Mouse (Mus musculus) G1E (cell line): Measurements from ENCODE around the gene Herpud1. TPM values are rescaled to one million over a fixed set of nuclear protein-coding genes. Genes with fewer than 3 reads are reported as not detected.
A peak's percentile ranks its signal among the peaks of the same experiment; 100 is the strongest.
"Not testable (repeated sequence)": the region's sequence is repeated elsewhere in the genome, so short reads cannot be mapped to it uniquely, and the experiment has no call there.

Source experiments
- ATAC-seq: 2 replicates; pipeline ENCODE4 v1.8.0; 2016; ENCODE audit warnings: mild to moderate bottlenecking; ENCODE audit not compliant: insufficient number of reproducible peaks, poor library complexity, low FRiP score, severe bottlenecking; ENCODE audit errors: extremely low read depth
- DNase-seq: peaks from one replicate; pipeline ENCODE4 v3.0.0; 2012; ENCODE audit warnings: low spot score
- H3K27me3 ChIP-seq: 2 replicates; pipeline ENCODE4 v1.6.1; 2012; ENCODE audit warnings: mild to moderate bottlenecking, low read length, inconsistent platforms; ENCODE audit not compliant: insufficient read depth
- H3K36me3 ChIP-seq: replicated peaks from 2 replicates; pipeline ENCODE3; 2012; ENCODE audit warnings: mild to moderate bottlenecking, inconsistent platforms
- H3K4me1 ChIP-seq: 2 replicates; pipeline ENCODE4 v1.6.1; 2012; ENCODE audit warnings: low read depth, low read length, inconsistent platforms, mixed read lengths; ENCODE audit not compliant: insufficient read depth
- H3K4me3 ChIP-seq: 2 replicates; pipeline ENCODE4 v1.5.1; 2012; ENCODE audit warnings: low read depth, mild to moderate bottlenecking, inconsistent platforms, low read length, moderate library complexity, mixed read lengths
- H3K9me3 ChIP-seq: replicated peaks from 2 replicates; pipeline ENCODE4 v1.6.1; 2012; ENCODE audit warnings: inconsistent platforms
- CTCF ChIP-seq: IDR thresholded peaks from 2 replicates; pipeline ENCODE4 v1.5.1; 2012; ENCODE audit warnings: low read depth, low read length, inconsistent platforms, mixed read lengths
- GATA1 ChIP-seq: IDR thresholded peaks from 2 replicates; pipeline ENCODE4 v1.6.1; 2012; ENCODE audit warnings: borderline replicate concordance, low read length, inconsistent platforms, mixed read lengths
- GATA2 ChIP-seq: IDR thresholded peaks from 2 replicates; pipeline ENCODE4 v1.6.1; 2012; ENCODE audit warnings: low read depth, low read length, inconsistent platforms, borderline replicate concordance
- POLR2AphosphoS5 ChIP-seq: IDR thresholded peaks from 2 replicates; pipeline ENCODE4 v1.6.1; 2012; ENCODE audit warnings: low read depth, low read length, inconsistent platforms; ENCODE audit not compliant: insufficient replicate concordance
- TAL1 ChIP-seq: conservative IDR thresholded peaks from 2 replicates; pipeline ENCODE4 v1.6.1; 2012; ENCODE audit warnings: low read depth, low read length, inconsistent platforms, mixed read lengths
- polyA plus RNA-seq: library from polyadenylated mRNA; stranded (reverse); fragments of >175 nt; gene quantifications from 2 replicates; pipeline ENCODE4 v1.2.3, GENCODE M21; 2012
- total RNA-seq, 2 experiments: library from RNA; stranded (forward) in 1 of 2; stranded (reverse) in 1 of 2; fragments of 200-1000 nt in 1 of 2; fragments of >200 nt in 1 of 2; fragmentation: Nextera tagmentation in 1 of 2; gene quantifications; 2 replicates each; pipeline ENCODE4 v1.2.3; 2014 to 2017

Gene Herpud1
- total and polyA plus RNA-seq, 3 experiments = 46.6 to 59.5 (median 54.7) TPM

DNA sequence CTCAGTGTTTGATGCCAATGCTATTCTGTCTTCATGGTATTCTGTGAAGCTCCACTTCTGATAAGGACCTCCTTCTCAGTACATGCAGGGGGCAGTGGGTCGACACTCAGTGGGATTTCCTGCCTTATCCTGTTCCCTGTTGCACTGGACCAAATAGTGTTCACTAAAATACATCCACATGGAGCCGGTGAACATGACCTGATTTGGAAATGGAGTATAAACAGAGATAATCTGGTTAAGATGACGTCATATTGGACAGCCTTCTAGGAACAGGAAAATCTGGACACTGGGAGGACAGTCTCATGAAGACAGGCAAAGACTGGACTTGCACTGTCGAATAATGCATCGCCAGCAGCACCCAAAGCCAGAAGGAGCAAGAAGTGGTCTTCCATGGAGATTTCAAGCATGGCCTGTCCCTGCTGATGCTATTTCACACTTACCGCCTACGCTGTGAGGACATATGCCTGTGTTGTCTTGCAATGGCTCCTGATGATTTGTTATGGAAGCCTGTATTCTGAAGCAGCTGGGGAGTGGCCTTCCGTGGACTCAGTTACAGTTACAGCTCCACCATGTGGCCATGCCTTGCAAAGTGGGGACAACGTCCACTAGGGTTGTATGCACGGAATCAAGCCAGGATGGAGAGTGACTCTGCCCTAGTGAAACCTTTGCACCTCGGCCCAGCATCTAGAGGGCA, 10.9 kb downstream of the Herpud1 start:
- no peak for DNase-seq
- H3K27me3 ChIP-seq = peaks cover 5% of the 10 kb centered on the region; the same call in 1 of the 2 replicates
- no peak overlapping the region for H3K4me3 ChIP-seq
- H3K4me1 ChIP-seq = 0 out of 2 replicates have a peak, but pooled peaks cover 4% of the 10 kb centered on the region
- peaks cover 70% of the 10 kb centered on the region for H3K36me3 ChIP-seq
- TF ChIP-seq POLR2AphosphoS5 (no peak), GATA1 (no peak), TAL1 (no peak), CTCF (no peak), GATA2 (no peak)
- H3K9me3 ChIP-seq = no peaks in the 10 kb centered on the region
- no peak for ATAC-seq

DNA sequence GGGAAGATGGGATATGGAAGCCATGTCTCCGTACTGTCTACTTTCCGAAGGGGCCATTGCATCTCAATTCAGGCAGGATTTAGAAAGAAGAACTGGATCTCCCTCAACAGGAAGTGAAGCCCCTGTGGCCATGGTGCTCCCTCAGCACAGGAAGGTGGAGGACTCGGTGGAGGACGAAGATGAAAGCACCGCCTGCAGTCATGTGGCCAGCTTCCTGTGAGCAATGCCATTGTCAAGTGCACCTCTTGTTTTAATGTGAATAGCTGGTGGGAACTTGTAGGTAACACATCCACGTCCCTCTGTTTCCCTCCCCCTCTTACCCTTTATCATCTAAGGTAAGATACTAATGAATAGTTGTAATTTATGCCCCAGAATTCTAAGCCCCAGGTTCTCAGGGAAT, 12.3 kb downstream of the Herpud1 start:
- Histone ChIP-seq H3K27me3 (peaks cover 6% of the 10 kb centered on the region; the same call in 1 of the 2 replicates), H3K36me3 (peaks cover 57% of the 10 kb centered on the region), H3K4me1 (0 out of 2 replicates have a peak, but pooled peaks cover 4% of the 10 kb centered on the region), H3K4me3 (no peak overlapping the region), H3K9me3 (no peaks in the 10 kb centered on the region)
- no peak for ATAC-seq
- DNase-seq = no peak
- TF ChIP-seq GATA1 (no peak), POLR2AphosphoS5 (no peak), CTCF (no peak), TAL1 (no peak), GATA2 (no peak)

DNA sequence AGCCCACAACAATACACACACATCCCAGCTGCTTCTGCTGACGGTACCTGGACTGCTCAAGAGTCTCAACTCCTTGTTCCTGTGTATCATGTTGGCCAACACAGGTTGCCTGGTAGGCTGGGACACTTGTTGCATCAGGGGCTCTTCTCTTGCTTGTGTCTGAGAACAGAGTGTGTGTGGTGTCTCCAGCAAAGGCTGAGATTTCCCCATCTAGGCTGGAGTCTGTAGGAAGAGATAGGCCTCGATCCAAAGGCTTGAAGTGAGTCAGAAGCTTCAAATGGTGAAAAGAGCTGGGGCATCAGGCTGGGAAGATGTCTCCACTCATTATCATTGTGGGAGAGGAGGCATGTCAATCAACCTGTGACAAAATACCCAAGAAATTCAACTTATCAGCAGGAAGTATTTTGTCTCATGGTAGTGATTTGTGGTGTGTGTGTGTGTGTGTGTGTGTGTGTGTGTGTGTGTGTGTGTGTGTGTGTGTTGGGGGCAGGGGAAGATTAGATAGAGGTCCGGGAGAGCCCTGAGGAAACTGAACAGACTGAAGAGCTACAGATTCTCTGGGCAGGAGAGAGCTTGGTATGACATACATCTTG, 13.2 kb downstream of the Herpud1 start:
- H3K9me3 ChIP-seq = no peaks in the 10 kb centered on the region
- H3K27me3 ChIP-seq = peaks cover 6% of the 10 kb centered on the region; the same call in 1 of the 2 replicates
- ATAC-seq (no peak), DNase-seq (no peak)
- TF ChIP-seq GATA1 (no peak), CTCF (no peak), GATA2 (no peak), POLR2AphosphoS5 (no peak), TAL1 (no peak)
- H3K4me3 ChIP-seq = no peak overlapping the region
- H3K4me1 ChIP-seq = 0 out of 2 replicates have a peak, but pooled peaks cover 4% of the 10 kb centered on the region
- peaks cover 48% of the 10 kb centered on the region for H3K36me3 ChIP-seq

- ATAC-seq = peak; percentile 15; the same call in 1 of the 2 replicates
- H3K4me3 ChIP-seq, H3K9me3 ChIP-seq, H3K4me1 ChIP-seq, DNase-seq, H3K27me3 ChIP-seq: not testable (repeated sequence)
- peaks cover 43% of the 10 kb centered on the region for H3K36me3 ChIP-seq
These were observed 13.7 kb downstream of the Herpud1 start for GRCm38 (mm10) chr8:94399957-94400356.

GRCm38 (mm10) chr8:94408443-94409080, 22.3 kb downstream of the Herpud1 start:
- H3K4me3 ChIP-seq = no peak overlapping the region
- H3K4me1 ChIP-seq = peaks cover 14% of the 10 kb centered on the region
- no peaks in the 10 kb centered on the region for H3K36me3 ChIP-seq
- ATAC-seq (peak; percentile 93), DNase-seq (no peak)
- H3K27me3 ChIP-seq = peaks cover 23% of the 10 kb centered on the region
- H3K9me3 ChIP-seq = no peaks in the 10 kb centered on the region
- TF ChIP-seq POLR2AphosphoS5 (no peak), TAL1 (no peak), GATA2 (no peak), CTCF (no peak), GATA1 (no peak)

- Histone ChIP-seq H3K4me1 (peaks cover 14% of the 10 kb centered on the region), H3K4me3 (no peak overlapping the region), H3K9me3 (no peaks in the 10 kb centered on the region), H3K27me3 (peaks cover 27% of the 10 kb centered on the region), H3K36me3 (no peaks in the 10 kb centered on the region)
- no peak for DNase-seq
- TF ChIP-seq GATA2 (no peak), TAL1 (no peak), POLR2AphosphoS5 (no peak)
- no peak for ATAC-seq
These were observed 23.3 kb downstream of the Herpud1 start for GRCm38 (mm10) chr8:94409523-94409922.
